Mouse (Mus musculus) C2C12 (cell line): ENCODE data around the gene Ostc.

Experiments used
- CEBPB ChIP-seq: IDR thresholded peaks from one replicate; pipeline ENCODE4 v1.6.1; 2011; ENCODE audit warnings: low read depth, mild to moderate bottlenecking, control low read depth, moderate library complexity
- CTCF ChIP-seq: IDR thresholded peaks from one replicate; pipeline ENCODE4 v1.5.1; 2011; ENCODE audit not compliant: control insufficient read depth, insufficient read depth, insufficient read length
- MAX ChIP-seq: IDR thresholded peaks from one replicate; pipeline ENCODE4 v1.6.1; 2011; ENCODE audit warnings: mild to moderate bottlenecking, control low read depth
- MYOD1 ChIP-seq: IDR thresholded peaks from one replicate; pipeline ENCODE4 v1.6.1; 2011; ENCODE audit warnings: low read depth; ENCODE audit not compliant: control insufficient read depth, insufficient read length
- MYOG ChIP-seq: IDR thresholded peaks from one replicate; pipeline ENCODE4 v1.6.1; 2011; ENCODE audit not compliant: control insufficient read depth, insufficient read length; ENCODE audit errors: extremely low read depth
- USF1 ChIP-seq: IDR thresholded peaks from one replicate; pipeline ENCODE4 v1.6.1; 2011; ENCODE audit warnings: low read depth, mild to moderate bottlenecking, control low read depth, moderate library complexity

DNA sequence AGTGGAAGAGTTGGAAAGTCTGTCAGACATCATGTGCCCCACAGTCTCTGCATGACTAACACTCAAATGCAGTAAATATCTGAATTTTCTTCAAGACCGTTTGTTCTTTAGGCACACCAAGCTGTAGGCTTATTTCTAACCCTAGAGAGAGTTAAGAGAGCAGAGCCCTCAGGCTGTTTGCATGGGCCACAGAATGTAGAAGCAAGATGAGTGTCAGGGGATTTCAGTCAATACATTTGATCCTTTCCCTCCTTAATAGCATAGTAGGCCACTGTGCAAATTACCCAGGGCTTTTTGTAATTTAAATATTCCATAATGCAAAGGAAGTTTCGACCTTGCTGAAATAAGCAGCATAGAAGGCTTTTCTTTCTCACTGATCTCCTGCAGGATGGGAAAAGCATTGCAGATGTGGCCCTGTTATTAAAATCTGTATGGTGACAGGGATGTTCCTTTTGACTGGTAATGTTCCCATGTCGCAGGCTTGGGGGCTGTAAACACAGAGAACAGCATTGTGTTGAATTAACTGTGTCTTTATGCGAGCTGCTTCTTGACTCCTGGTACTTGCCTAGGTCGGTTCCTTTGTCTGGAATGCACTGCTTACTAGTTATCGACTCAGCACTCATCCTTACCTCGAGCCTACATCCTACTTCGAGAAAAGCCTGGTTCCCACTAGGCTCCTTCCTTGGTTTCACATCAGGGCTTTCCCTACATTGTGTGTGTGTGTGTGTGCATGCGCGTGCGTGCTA is 13.7 kb upstream of the Ostc start:
- no peak for TF ChIP-seq CTCF
- TF ChIP-seq MAX, result no peak
- no peak for TF ChIP-seq MYOD1
- no peak for TF ChIP-seq USF1
- TF ChIP-seq MYOG, result no peak
- TF ChIP-seq CEBPB, result no peak
